Comparison of ENCODE assay signal across 27 mouse cellular contexts in genomic region chr5:14662180-14662579, GRCm38 (mm10).
"Had no signal": no experiment of that assay in that cellular context is flagged by ENCODE, and none has a peak within 500 bp of the region (broad histone marks: within the 10 kb centered on the region; RNA-seq: fewer than 3 reads in every experiment).

No protein-coding gene starts in this region.

- H3K36me3 ChIP-seq: heart, embryonic 13.5 days; heart, embryonic 15.5 days; hindbrain, embryonic 13.5 days; hindbrain, embryonic 15.5 days; kidney, embryonic 15.5 days; limb, embryonic 13.5 days; limb, embryonic 15.5 days; liver, embryonic 12.5 days had no signal

- DNase-seq: gastrocnemius, adult 2 months; gastrocnemius, postnatal 10 days; gastrocnemius, postnatal 25 days; heart, adult 18-20 months; heart, postnatal 14 days; heart, postnatal 36 days; kidney, adult 11 months; kidney, adult 2 months; kidney, adult 9 months; kidney, postnatal 14 days; kidney, postnatal 36 days; layer of hippocampus, adult 9-11 months; layer of hippocampus, postnatal 36 days; left cerebral cortex, postnatal 4 days had no signal

- ATAC-seq: hindbrain, postnatal 0 days; intestine, embryonic 16.5 days; liver, embryonic 12.5 days had no signal

- H3K9ac ChIP-seq: heart, embryonic 13.5 days; heart, embryonic 15.5 days; hindbrain, embryonic 13.5 days; hindbrain, embryonic 15.5 days; kidney, embryonic 15.5 days; limb, embryonic 13.5 days; limb, embryonic 15.5 days; liver, embryonic 12.5 days; liver, embryonic 14.5 days had no signal

- H3K4me2 ChIP-seq: heart, embryonic 11.5 days; heart, embryonic 13.5 days; heart, embryonic 15.5 days; hindbrain, embryonic 13.5 days; hindbrain, embryonic 15.5 days; kidney, embryonic 15.5 days; limb, embryonic 13.5 days; limb, embryonic 15.5 days; liver, embryonic 12.5 days had no signal

- H3K9me3 ChIP-seq: heart, embryonic 13.5 days; heart, embryonic 15.5 days; hindbrain, embryonic 13.5 days; hindbrain, embryonic 15.5 days; kidney, embryonic 15.5 days; limb, embryonic 13.5 days; limb, embryonic 15.5 days; liver, embryonic 12.5 days had no signal

- H3K4me3 ChIP-seq: gastrocnemius, adult 2 months; heart, embryonic 13.5 days; heart, embryonic 15.5 days; hindbrain, embryonic 13.5 days; hindbrain, embryonic 15.5 days; kidney, embryonic 15.5 days; limb, embryonic 13.5 days; limb, embryonic 15.5 days; liver, embryonic 12.5 days had no signal

- H3K4me1 ChIP-seq: heart, embryonic 13.5 days; heart, embryonic 15.5 days; hindbrain, embryonic 13.5 days; hindbrain, embryonic 15.5 days; kidney, embryonic 15.5 days; limb, embryonic 13.5 days; limb, embryonic 15.5 days; liver, embryonic 12.5 days had no signal

- H3K27me3 ChIP-seq: heart, embryonic 13.5 days; heart, embryonic 15.5 days; hindbrain, embryonic 13.5 days; hindbrain, embryonic 15.5 days; kidney, embryonic 15.5 days; limb, embryonic 13.5 days; limb, embryonic 15.5 days; liver, embryonic 12.5 days had no signal

- H3K27ac ChIP-seq: gastrocnemius, adult 2 months; heart, embryonic 13.5 days; heart, embryonic 15.5 days; hindbrain, embryonic 13.5 days; hindbrain, embryonic 15.5 days; hindbrain, postnatal 0 days; kidney, embryonic 15.5 days; kidney, postnatal 0 days; limb, embryonic 13.5 days; limb, embryonic 15.5 days; liver, embryonic 12.5 days; liver, embryonic 14.5 days had no signal
